Mouse (Mus musculus) CH12.LX (cell line): Measurements from ENCODE around the gene Ywhag. TPM values are rescaled to one million over a fixed set of nuclear protein-coding genes. Genes with fewer than 3 reads are reported as not detected.

Experiments used
- DNase-seq: peaks from one replicate; pipeline ENCODE4 v3.0.0-alpha.2; 2013; ENCODE audit errors: extremely low read depth
- H3K27ac ChIP-seq: 2 replicates; pipeline ENCODE4 v1.5.1; 2012; ENCODE audit warnings: low read depth, mild to moderate bottlenecking, control low read depth, moderate library complexity; ENCODE audit not compliant: insufficient read depth
- H3K27me3 ChIP-seq: replicated peaks from 2 replicates; pipeline ENCODE3; 2012; ENCODE audit warnings: inconsistent platforms
- H3K36me3 ChIP-seq, 2 experiments: replicated peaks in 1 of 2; 2 replicates each; pipeline versions ENCODE3 to v1.6.1; 2012; ENCODE audit warnings: inconsistent platforms in 1 of 2, low read length in 1 of 2, mild to moderate bottlenecking in 1 of 2, mixed read lengths in 1 of 2, moderate library complexity in 1 of 2; ENCODE audit not compliant: control insufficient read depth in 1 of 2, insufficient read depth in 1 of 2
- H3K4me1 ChIP-seq, 2 experiments: 2 replicates each; pipeline ENCODE4 v1.6.1; 2012; ENCODE audit warnings: inconsistent platforms in 1 of 2, moderate library complexity in 1 of 2; ENCODE audit not compliant: insufficient read depth in 2 of 2, control insufficient read depth in 1 of 2
- H3K4me2 ChIP-seq: 2 replicates; pipeline ENCODE4 v1.6.1; 2012; ENCODE audit warnings: low read depth, mild to moderate bottlenecking, control low read depth; ENCODE audit not compliant: poor library complexity, insufficient read depth, severe bottlenecking
- H3K4me3 ChIP-seq, 3 experiments: fragments of 150-350 bp in 1 of 3; sonication (generic) in 1 of 3; replicated peaks in 1 of 3; 2 replicates each; pipeline versions ENCODE3 to v1.5.1; 2011 to 2012; ENCODE audit warnings: low read depth in 2 of 3, low read length in 2 of 3, mild to moderate bottlenecking in 2 of 3, moderate library complexity in 2 of 3, control low read depth in 1 of 3, improper control_type of control experiment in 1 of 3, inconsistent platforms in 1 of 3, mixed read lengths in 1 of 3; ENCODE audit not compliant: poor library complexity in 1 of 3
- H3K79me2 ChIP-seq: replicated peaks from 2 replicates; pipeline ENCODE4 v1.6.1; 2012; ENCODE audit warnings: mild to moderate bottlenecking, moderate library complexity; ENCODE audit not compliant: control insufficient read depth, poor library complexity, insufficient read depth, severe bottlenecking; ENCODE audit errors: extremely low read depth
- H3K9ac ChIP-seq: 2 replicates; pipeline ENCODE4 v1.6.1; 2012; ENCODE audit warnings: low read depth, mild to moderate bottlenecking, control low read depth, moderate library complexity; ENCODE audit not compliant: insufficient read depth
- H3K9me3 ChIP-seq: replicated peaks from 2 replicates; pipeline ENCODE3; 2012; ENCODE audit warnings: low read length, inconsistent platforms, mixed read lengths
- BHLHE40 ChIP-seq: IDR thresholded peaks from 2 replicates; pipeline ENCODE4 v1.6.1; 2011; ENCODE audit warnings: mild to moderate bottlenecking, low read depth, low read length, improper control_type of control experiment
- CHD1 ChIP-seq: IDR thresholded peaks from 2 replicates; pipeline ENCODE4 v1.6.1; 2012; ENCODE audit warnings: low read depth, low read length, improper control_type of control experiment, inconsistent platforms
- CHD2 ChIP-seq: IDR thresholded peaks from 2 replicates; pipeline ENCODE4 v1.6.1; 2011; ENCODE audit warnings: low read length, improper control_type of control experiment
- CTCF ChIP-seq, 2 experiments: IDR thresholded peaks in 1 of 2; conservative IDR thresholded peaks in 1 of 2; 2 replicates each; pipeline ENCODE4 v1.5.1; 2011 to 2012; ENCODE audit warnings: low read depth in 2 of 2, low read length in 2 of 2, improper control_type of control experiment in 1 of 2, inconsistent platforms in 1 of 2, mild to moderate bottlenecking in 1 of 2, moderate library complexity in 1 of 2
- E2F4 ChIP-seq: IDR thresholded peaks from 2 replicates; pipeline ENCODE4 v1.6.1; 2011; ENCODE audit warnings: low read depth, low read length, improper control_type of control experiment; ENCODE audit not compliant: insufficient replicate concordance
- EP300 ChIP-seq: IDR thresholded peaks from 2 replicates; pipeline ENCODE4 v1.6.1; 2011; ENCODE audit warnings: low read length, improper control_type of control experiment
- GABPA ChIP-seq: IDR thresholded peaks from 2 replicates; pipeline ENCODE4 v1.6.1; 2012; ENCODE audit warnings: low read depth, low read length, improper control_type of control experiment, inconsistent platforms; ENCODE audit not compliant: insufficient replicate concordance
- IRF4 ChIP-seq: IDR thresholded peaks from 2 replicates; pipeline ENCODE4 v1.6.1; 2014; ENCODE audit warnings: low read depth, mild to moderate bottlenecking, inconsistent platforms, low read length, improper control_type of control experiment
- JUND ChIP-seq: conservative IDR thresholded peaks from 2 replicates; pipeline ENCODE4 v1.6.1; 2011; ENCODE audit warnings: low read depth, low read length, improper control_type of control experiment
- MAX ChIP-seq: IDR thresholded peaks from 2 replicates; pipeline ENCODE4 v1.6.1; 2011; ENCODE audit warnings: low read length, improper control_type of control experiment
- MXI1 ChIP-seq: IDR thresholded peaks from 2 replicates; pipeline ENCODE4 v1.6.1; 2011; ENCODE audit warnings: mild to moderate bottlenecking, low read depth, low read length, improper control_type of control experiment
- MYC ChIP-seq: IDR thresholded peaks from 2 replicates; pipeline ENCODE4 v1.6.1; 2011; ENCODE audit warnings: low read depth, mild to moderate bottlenecking, improper control_type of control experiment, low read length
- NELFE ChIP-seq: IDR thresholded peaks from 2 replicates; pipeline ENCODE4 v1.6.1; 2011; ENCODE audit warnings: low read depth, low read length, improper control_type of control experiment
- NRF1 ChIP-seq: IDR thresholded peaks from 2 replicates; pipeline ENCODE4 v1.6.1; 2014; ENCODE audit warnings: low read depth, mild to moderate bottlenecking, inconsistent platforms, low read length, improper control_type of control experiment, moderate library complexity
- POLR2A ChIP-seq: IDR thresholded peaks from 2 replicates; pipeline ENCODE4 v1.6.1; 2011; ENCODE audit warnings: low read depth, mild to moderate bottlenecking, improper control_type of control experiment, low read length
- RAD21 ChIP-seq: IDR thresholded peaks from 2 replicates; pipeline ENCODE4 v1.6.1; 2011; ENCODE audit warnings: low read depth, mild to moderate bottlenecking, low read length, improper control_type of control experiment, moderate library complexity
- SIN3A ChIP-seq: IDR thresholded peaks from 2 replicates; pipeline ENCODE4 v1.6.1; 2012; ENCODE audit warnings: low read length, improper control_type of control experiment, inconsistent platforms
- TCF12 ChIP-seq: IDR thresholded peaks from 2 replicates; pipeline ENCODE4 v1.6.1; 2014; ENCODE audit warnings: low read depth, mild to moderate bottlenecking, inconsistent platforms, low read length, improper control_type of control experiment
- UBTF ChIP-seq: IDR thresholded peaks from 2 replicates; pipeline ENCODE4 v1.6.1; 2012; ENCODE audit warnings: low read depth, mild to moderate bottlenecking, inconsistent platforms, low read length, improper control_type of control experiment, moderate library complexity
- USF1 ChIP-seq: IDR thresholded peaks from 2 replicates; pipeline ENCODE4 v1.6.1; 2014; ENCODE audit warnings: low read depth, mild to moderate bottlenecking, inconsistent platforms, low read length, improper control_type of control experiment
- USF2 ChIP-seq: conservative IDR thresholded peaks from 2 replicates; pipeline ENCODE4 v1.6.1; 2011; ENCODE audit warnings: low read depth, low read length, improper control_type of control experiment
- ZC3H11A ChIP-seq: IDR thresholded peaks from 2 replicates; pipeline ENCODE4 v1.6.1; 2012; ENCODE audit warnings: low read depth, mild to moderate bottlenecking, inconsistent platforms, low read length, improper control_type of control experiment
- ZKSCAN1 ChIP-seq: IDR thresholded peaks from 2 replicates; pipeline ENCODE4 v1.6.1; 2012; ENCODE audit warnings: low read depth, inconsistent platforms, low read length, improper control_type of control experiment, borderline replicate concordance
- ZNF384 ChIP-seq: IDR thresholded peaks from 2 replicates; pipeline ENCODE4 v1.6.1; 2012; ENCODE audit warnings: low read depth, low read length, improper control_type of control experiment, inconsistent platforms
- dilution Hi-C: fragments of 300-500 bp; cut with MboI; formaldehyde crosslinking; loops from 2 replicates; pipeline ENCODE4 v1.14.3; 2020; ENCODE audit warnings: low sequenced_read_pairs; ENCODE audit not compliant: extremely low pct_unique_long_range_greater_than_20kb, extremely low pct_ligation_motif_present
- in situ Hi-C: fragments of 300-500 bp; cut with MboI; formaldehyde crosslinking; loops from 3 replicates; pipeline ENCODE4 v1.14.3; 2019; ENCODE audit warnings: low sequenced_read_pairs, low pct_ligation_motif_present, low pct_unique_long_range_greater_than_20kb, mixed read lengths
- polyA plus RNA-seq: library from polyadenylated mRNA; unstranded; fragments of >175 nt; gene quantifications from 2 replicates; pipeline ENCODE4 v1.2.1, GENCODE M21; 2012; ENCODE audit warnings: low read depth; ENCODE audit not compliant: insufficient read length
- total RNA-seq, 2 experiments: library from RNA; depleted of rRNA; stranded (reverse); fragments of 300-350 nt in 1 of 2; fragments of >200 nt in 1 of 2; gene quantifications; 2 replicates each; pipeline ENCODE4 v1.2.3; 2012 to 2014

Gene Ywhag
- total and polyA plus RNA-seq, 3 experiments = 55.3 to 239 (median 77.3) TPM

GRCm38 (mm10) chr5:135946621-135947020 lies 12.2 kb upstream of the Ywhag start:
- H3K27ac ChIP-seq = no peak overlapping the region

GRCm38 (mm10) chr5:135945916-135946408 lies 11.5 kb upstream of the Ywhag start:
- Histone ChIP-seq H3K27ac (no peak overlapping the region), H3K4me3 (no peak overlapping the region), H3K4me2 (no peak overlapping the region), H3K9me3 (peaks cover 3% of the 10 kb centered on the region), H3K4me1 (peaks cover 2 to 6% of the 10 kb centered on the region in 2 experiments; a peak in 3 of 4 replicates), H3K79me2 (no peaks in the 10 kb centered on the region), H3K36me3 (no peaks in the 10 kb centered on the region), H3K27me3 (peaks cover 1% of the 10 kb centered on the region), H3K9ac (no peak overlapping the region)
- in situ Hi-C loops = no loop called here
- DNase-seq = no peak
- TF ChIP-seq CHD1 = no peak
- TF ChIP-seq UBTF = no peak
- no peak for TF ChIP-seq USF2
- TF ChIP-seq GABPA = no peak
- no peak for TF ChIP-seq SIN3A
- no peak for TF ChIP-seq POLR2A
- TF ChIP-seq BHLHE40 = no peak
- TF ChIP-seq USF1 = no peak
- TF ChIP-seq MAX = no peak
- no peak for TF ChIP-seq RAD21
- no peak for TF ChIP-seq MXI1
- no peak for TF ChIP-seq CHD2
- no peak for TF ChIP-seq E2F4
- TF ChIP-seq NRF1 = no peak
- no peak for TF ChIP-seq MYC
- no peak for TF ChIP-seq EP300
- TF ChIP-seq CTCF (conservative IDR thresholded peaks at IDR 0.05 in 1 of 2, IDR thresholded peaks at IDR 0.05 in 1 of 2; ENCODE audit: low read depth in 2 of 2, low read length in 2 of 2) = no peak
- no peak for TF ChIP-seq JUND
- dilution Hi-C loops = no loop called here

More at GRCm38 (mm10) chr5:135946621-135947020, 12.2 kb upstream of the Ywhag start:
- H3K36me3 ChIP-seq = no peaks in the 10 kb centered on the region
- no peak overlapping the region for H3K4me2 ChIP-seq
- H3K27me3 ChIP-seq = peaks cover 1% of the 10 kb centered on the region
- peaks cover 6 to 13% of the 10 kb centered on the region in 2 experiments for H3K4me1 ChIP-seq
- dilution Hi-C loops = no loop called here
- peaks cover 3% of the 10 kb centered on the region for H3K9me3 ChIP-seq
- H3K4me3 ChIP-seq = no peak overlapping the region
- no peak overlapping the region for H3K9ac ChIP-seq
- TF ChIP-seq ZKSCAN1 (no peak), BHLHE40 (no peak), NELFE (no peak), MYC (no peak), ZC3H11A (no peak), ZNF384 (no peak), TCF12 (no peak), IRF4 (no peak), JUND (no peak), MXI1 (no peak), USF2 (no peak)
- H3K79me2 ChIP-seq = no peaks in the 10 kb centered on the region
- no peak for DNase-seq
- in situ Hi-C loops = no loop called here
